Mouse (Mus musculus) heart, postnatal 0 days (tissue): ENCODE measurements around the gene Gm21985. TPM values are rescaled to one million over a fixed set of nuclear protein-coding genes. Genes with fewer than 3 reads are reported as not detected.
A peak's percentile ranks its signal among the peaks of the same experiment; 100 is the strongest.
"Not testable (repeated sequence)": the region's sequence is repeated elsewhere in the genome, so short reads cannot be mapped to it uniquely, and the experiment has no call there.

Experiments
- ATAC-seq: fragments of 200-750 bp; cut with Nextera tagmentation; 2 replicates; pipeline ENCODE4 v1.8.0; 2017; ENCODE audit warnings: low read depth, moderate number of reproducible peaks, moderate library complexity; ENCODE audit not compliant: insufficient read depth
- DNase-seq: peaks from one replicate; pipeline ENCODE4 v3.0.0-alpha.2; 2016; ENCODE audit warnings: low spot score
- H3K27ac ChIP-seq: fragments of 300-500 bp; sonication (generic); 2 replicates; pipeline ENCODE4 v1.5.1; 2014; ENCODE audit warnings: low read depth, mild to moderate bottlenecking
- H3K27me3 ChIP-seq: fragments of 300-500 bp; sonication (generic); 2 replicates; pipeline ENCODE4 v1.6.1; 2014; ENCODE audit warnings: low read length, mixed read lengths; ENCODE audit not compliant: control insufficient read depth, insufficient read depth
- H3K36me3 ChIP-seq: fragments of 300-500 bp; sonication (generic); replicated peaks from 2 replicates; pipeline ENCODE4 v1.6.1; 2014; ENCODE audit warnings: low read length, mixed read lengths; ENCODE audit not compliant: control insufficient read depth, insufficient read depth
- H3K4me1 ChIP-seq: fragments of 300-500 bp; sonication (generic); 2 replicates; pipeline ENCODE4 v1.6.1; 2014; ENCODE audit warnings: antibody characterized with exemption; ENCODE audit not compliant: control insufficient read depth, insufficient read depth
- H3K4me2 ChIP-seq: fragments of 300-500 bp; sonication (generic); 2 replicates; pipeline ENCODE4 v1.6.1; 2014; ENCODE audit warnings: low read depth, mild to moderate bottlenecking, low read length, moderate library complexity
- H3K4me3 ChIP-seq: fragments of 300-500 bp; sonication (generic); 2 replicates; pipeline ENCODE4 v1.5.1; 2014; ENCODE audit warnings: low read depth, low read length
- H3K9ac ChIP-seq: fragments of 300-500 bp; sonication (generic); replicated peaks from 2 replicates; pipeline ENCODE4 v1.6.1; 2014; ENCODE audit warnings: low read depth, low read length, mixed read lengths
- H3K9me3 ChIP-seq: fragments of 300-500 bp; sonication (generic); replicated peaks from 2 replicates; pipeline ENCODE4 v1.6.1; 2016; ENCODE audit warnings: low read length; ENCODE audit not compliant: control insufficient read depth
- CTCF ChIP-seq: IDR thresholded peaks from 2 replicates; pipeline ENCODE4 v1.5.1; 2016; ENCODE audit warnings: antibody characterized with exemption, control low read depth, low read depth
- EP300 ChIP-seq: IDR thresholded peaks from 2 replicates; pipeline ENCODE4 v1.6.1; 2016; ENCODE audit warnings: antibody characterized with exemption, low read depth
- WGBS: fragments of 180-500 bp; shearing (Covaris S2); extraction: QIAGEN DNeasy Blood & Tissue Kit; methylation state at CpG from one replicate; pipeline ENCODE4 v1.1.7; 2014; 5-methylcytosine and 5-hydroxymethylcytosine counted together
- polyA plus RNA-seq: library from polyadenylated mRNA; unstranded; fragments of >200 nt; fragmentation: Nextera tagmentation; extraction: Ambion mirVana; gene quantifications from 2 replicates; pipeline ENCODE4 v1.2.1, GENCODE M21; 2015
- total RNA-seq: library from RNA; depleted of rRNA; stranded (reverse); fragments of >200 nt; gene quantifications from 2 replicates; pipeline ENCODE4 v1.2.3, GENCODE M21; 2014; ENCODE audit warnings: low replicate concordance

Gene Gm21985
- total and polyA plus RNA-seq, 2 experiments from 2014 or later = not detected

GRCm38 (mm10) chr2:112273474-112273873 is 7.4 kb downstream of the Gm21985 start:
- Histone ChIP-seq H3K9me3 (no peaks in the 10 kb centered on the region), H3K4me1 (peaks cover 15% of the 10 kb centered on the region), H3K4me3 (no peak overlapping the region), H3K36me3 (no peaks in the 10 kb centered on the region), H3K27ac (no peak overlapping the region), H3K9ac (no peak overlapping the region), H3K27me3 (no peaks in the 10 kb centered on the region), H3K4me2 (no peak overlapping the region)
- WGBS = 65% methylated on average over 6 of the region's 6 CpGs
- TF ChIP-seq CTCF (no peak), EP300 (no peak)
- no peak for DNase-seq
- ATAC-seq = no peak

GRCm38 (mm10) chr2:112276870-112277269 is 10.8 kb downstream of the Gm21985 start:
- no peak for TF ChIP-seq EP300
- Histone ChIP-seq H3K9ac (no peak overlapping the region), H3K36me3 (no peaks in the 10 kb centered on the region), H3K27ac (no peak overlapping the region), H3K27me3 (no peaks in the 10 kb centered on the region), H3K4me3 (no peak overlapping the region), H3K4me1 (no peaks in the 10 kb centered on the region), H3K4me2 (no peak overlapping the region), H3K9me3 (no peaks in the 10 kb centered on the region)
- ATAC-seq (no peak), DNase-seq (no peak)
- 87% methylated on average over 3 of the region's 3 CpGs for WGBS

DNA sequence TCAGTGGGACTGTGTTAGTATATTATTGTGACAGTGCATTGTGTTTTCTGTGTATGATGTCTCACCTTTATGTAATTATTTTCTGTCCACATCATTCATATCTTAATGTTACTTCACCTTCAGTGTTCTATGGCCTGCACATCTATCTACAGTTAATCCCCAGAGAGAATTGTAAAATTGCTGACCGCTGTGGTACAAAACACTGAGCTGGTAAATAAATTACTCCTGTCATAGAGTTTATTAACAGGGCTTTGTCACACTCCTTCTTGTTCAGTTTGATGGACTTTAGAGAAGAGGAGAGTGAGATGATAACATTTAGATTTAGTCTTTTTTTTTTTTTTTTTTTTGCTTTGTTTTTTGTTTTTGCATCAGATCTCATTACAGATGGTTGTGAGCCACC is 16.7 kb downstream of the Gm21985 start:
- H3K27me3 ChIP-seq = no peaks in the 10 kb centered on the region
- ATAC-seq = no peak
- TF ChIP-seq EP300 (no peak), CTCF (no peak)
- H3K27ac ChIP-seq = no peak overlapping the region
- H3K9me3 ChIP-seq = no peaks in the 10 kb centered on the region
- H3K4me1 ChIP-seq = peaks cover 17% of the 10 kb centered on the region
- 95% methylated on average over 1 of the region's 1 CpGs for WGBS
- DNase-seq = no peak
- no peak overlapping the region for H3K9ac ChIP-seq
- H3K4me2 ChIP-seq = no peak overlapping the region
- H3K4me3 ChIP-seq = no peak overlapping the region
- H3K36me3 ChIP-seq = no peaks in the 10 kb centered on the region

GRCm38 (mm10) chr2:112284363-112285030 is 18.4 kb downstream of the Gm21985 start:
- no peak for TF ChIP-seq EP300
- TF ChIP-seq CTCF = no peak
- no peaks in the 10 kb centered on the region for H3K9me3 ChIP-seq
- peak overlapping the region; percentile 67 for H3K9ac ChIP-seq
- H3K27ac ChIP-seq = peak overlapping the region; percentile 44
- H3K4me2 ChIP-seq = peak overlapping the region; percentile 96
- peaks cover 21% of the 10 kb centered on the region for H3K4me1 ChIP-seq
- peak overlapping the region; percentile 60 for H3K4me3 ChIP-seq
- ATAC-seq = peak; percentile 92
- H3K36me3 ChIP-seq = no peaks in the 10 kb centered on the region
- H3K27me3 ChIP-seq = no peaks in the 10 kb centered on the region
- 3% methylated on average over 21 of the region's 21 CpGs for WGBS
- DNase-seq = peak; percentile 63

DNA sequence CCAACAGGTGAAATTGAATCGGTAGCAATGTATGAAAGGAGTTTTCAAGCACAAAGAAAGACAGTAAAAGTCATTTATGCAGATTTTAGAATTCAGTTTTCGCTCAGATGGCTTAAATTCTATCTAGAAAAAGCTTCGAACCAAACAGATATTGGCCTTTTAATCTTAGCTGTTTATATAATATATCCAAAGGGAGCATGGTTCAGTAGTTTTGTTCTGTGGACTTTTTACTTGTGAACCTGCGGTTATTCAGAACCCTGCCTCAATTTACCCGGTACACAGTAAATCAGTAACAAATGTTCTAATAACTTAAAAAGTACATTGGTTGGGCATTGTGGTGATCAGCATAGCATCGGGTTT is 18.9 kb downstream of the Gm21985 start:
- H3K4me2 ChIP-seq = peak overlapping the region; percentile 96
- H3K4me1 ChIP-seq = peaks cover 22% of the 10 kb centered on the region
- no peaks in the 10 kb centered on the region for H3K36me3 ChIP-seq
- DNase-seq (no peak), ATAC-seq (no peak)
- no peaks in the 10 kb centered on the region for H3K27me3 ChIP-seq
- peak overlapping the region; percentile 60 for H3K4me3 ChIP-seq
- peak overlapping the region; percentile 67 for H3K9ac ChIP-seq
- 58% methylated on average over 6 of the region's 6 CpGs for WGBS
- no peak overlapping the region for H3K27ac ChIP-seq
- H3K9me3 ChIP-seq = no peaks in the 10 kb centered on the region
- TF ChIP-seq EP300 (no peak), CTCF (no peak)

DNA sequence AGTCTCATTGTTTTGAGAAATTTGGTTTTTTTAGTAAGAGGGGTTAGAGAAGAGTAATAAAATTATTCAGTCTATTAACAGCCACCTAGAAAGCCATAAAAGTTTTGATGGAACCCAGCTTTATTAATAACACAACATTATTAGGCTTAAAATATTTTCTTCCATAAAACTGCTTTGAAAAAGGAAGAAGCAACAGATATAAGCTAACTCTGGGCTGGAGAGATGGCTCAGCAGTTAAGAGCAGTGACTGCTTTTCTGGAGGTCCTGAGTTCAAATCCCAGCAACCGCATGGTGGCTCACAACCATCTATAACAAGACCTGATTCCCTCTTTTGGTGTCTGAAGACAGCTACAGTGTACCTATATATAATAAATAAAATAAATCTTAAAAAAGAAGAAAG is 19.9 kb downstream of the Gm21985 start:
- ATAC-seq, DNase-seq, H3K27ac ChIP-seq, H3K9me3 ChIP-seq, H3K27me3 ChIP-seq, H3K4me3 ChIP-seq, H3K36me3 ChIP-seq, H3K9ac ChIP-seq, H3K4me2 ChIP-seq: not testable (repeated sequence)
- H3K4me1 ChIP-seq = peaks cover 22% of the 10 kb centered on the region
- 100% methylated on average over 1 of the region's 1 CpGs for WGBS
